Mouse (Mus musculus): ENCODE measurements around the gene Mylk4. TPM values are rescaled to one million over a fixed set of nuclear protein-coding genes. Genes with fewer than 3 reads are reported as not detected.

The Mylk4 gene
- polyA plus RNA-seq, 1 experiment from 2014 or later = 0.79 TPM

DNA sequence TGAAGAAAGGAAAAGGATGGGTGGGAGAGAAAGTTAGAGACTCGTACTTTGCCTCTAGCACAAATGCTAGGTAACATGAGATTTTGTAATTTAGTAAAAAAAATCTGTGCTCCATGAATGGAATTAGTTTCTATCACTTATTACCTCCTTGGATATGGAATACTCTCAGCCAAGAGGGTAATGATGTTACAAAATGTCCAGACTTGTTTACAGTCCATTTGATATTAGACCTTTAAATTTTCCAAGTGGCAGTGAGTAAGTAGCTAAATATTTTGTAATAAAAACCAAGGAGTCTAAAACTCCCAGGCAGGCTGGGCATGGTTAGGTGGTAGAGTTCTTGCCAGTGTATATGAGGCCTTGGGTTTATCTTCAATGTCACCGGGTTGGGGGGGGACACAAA lies 3.8 kb upstream of the Mylk4 start:
- Histone ChIP-seq H3K36me3 (no peaks in the 10 kb centered on the region), H3K27me3 (replicated peaks) (no peaks in the 10 kb centered on the region), H3K4me1 (no peaks in the 10 kb centered on the region), H3K9ac (no peak overlapping the region), H3K9me3 (no peaks in the 10 kb centered on the region), H3K4me2 (replicated peaks) (no peak overlapping the region), H3K4me3 (no peak overlapping the region), H3K27ac (no peak overlapping the region)
- WGBS = 85% methylated on average over 2 of the region's 2 CpGs
- no peak for ATAC-seq (ENCODE audit: low FRiP score, low read depth)

DNA sequence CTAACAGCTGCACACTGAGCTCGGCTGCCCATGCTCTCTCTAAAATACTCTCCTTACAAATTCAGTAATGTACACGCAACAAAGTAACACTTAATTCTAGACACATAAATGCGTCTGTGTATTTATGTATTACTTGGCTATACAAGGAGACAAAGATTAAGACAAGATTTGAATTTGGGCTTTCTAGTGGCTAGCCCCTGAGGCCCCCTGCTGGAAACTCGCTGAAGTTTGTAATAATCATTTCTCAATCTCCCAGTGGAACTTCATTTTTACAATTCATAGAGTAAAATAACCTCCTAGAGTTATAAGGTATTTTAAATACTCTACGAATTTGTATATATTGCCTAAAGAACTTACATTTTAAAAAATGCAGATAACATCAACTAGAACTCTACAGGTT lies 699 bp downstream of the Mylk4 start:
- Histone ChIP-seq H3K4me1 (no peaks in the 10 kb centered on the region), H3K9me3 (no peaks in the 10 kb centered on the region), H3K36me3 (no peaks in the 10 kb centered on the region), H3K4me2 (replicated peaks) (no peak overlapping the region), H3K4me3 (no peak overlapping the region), H3K27me3 (replicated peaks) (no peaks in the 10 kb centered on the region), H3K9ac (no peak overlapping the region), H3K27ac (no peak overlapping the region)
- no peak for ATAC-seq (ENCODE audit: low FRiP score, low read depth)
- WGBS = 72% methylated on average over 5 of the region's 5 CpGs

DNA sequence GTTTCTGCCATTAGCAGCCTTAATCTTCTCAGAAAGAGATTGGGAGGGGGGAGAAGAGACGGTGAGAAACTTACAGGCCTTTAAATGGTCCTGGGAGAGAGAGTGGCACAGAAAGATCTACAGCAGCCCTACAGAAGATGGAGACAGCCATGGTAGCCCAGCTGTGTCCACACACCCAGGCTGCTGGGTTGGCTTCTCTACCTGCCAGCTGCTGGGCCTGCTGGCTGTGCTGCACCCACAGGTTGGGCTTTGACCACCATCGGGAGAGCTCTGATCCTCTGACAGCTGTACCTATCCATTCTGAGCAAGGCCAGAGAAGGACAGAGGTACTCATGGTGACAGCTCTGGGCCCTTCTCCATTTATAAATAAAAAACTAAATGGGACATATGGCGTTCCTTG lies 4.9 kb downstream of the Mylk4 start:
- Histone ChIP-seq H3K27me3 (replicated peaks) (no peaks in the 10 kb centered on the region), H3K9ac (no peak overlapping the region), H3K4me2 (replicated peaks) (no peak overlapping the region), H3K9me3 (no peaks in the 10 kb centered on the region), H3K4me3 (no peak overlapping the region), H3K27ac (no peak overlapping the region), H3K36me3 (no peaks in the 10 kb centered on the region), H3K4me1 (no peaks in the 10 kb centered on the region)
- WGBS = 74% methylated on average over 3 of the region's 3 CpGs
- no peak for ATAC-seq (ENCODE audit: low FRiP score, low read depth)

DNA sequence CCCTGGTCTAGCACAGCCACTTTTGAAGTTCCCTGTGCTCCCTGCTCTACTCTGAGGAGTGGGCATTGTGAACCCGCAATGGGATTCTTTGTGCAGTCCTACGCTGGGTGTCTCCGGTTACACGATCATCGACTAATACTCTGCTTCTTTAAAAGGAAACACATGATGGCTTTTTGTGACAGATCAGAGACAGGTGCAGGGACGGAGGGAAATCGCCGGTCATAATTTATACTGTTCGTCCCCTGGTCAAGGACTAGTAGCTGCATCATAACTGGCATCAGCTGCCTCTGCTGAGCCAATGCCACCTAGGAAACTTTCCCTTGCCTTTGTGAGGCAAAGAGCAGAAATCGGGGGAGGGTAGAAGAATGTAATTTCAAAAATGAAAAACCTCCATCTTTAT lies 7.4 kb downstream of the Mylk4 start:
- H3K27ac ChIP-seq = no peak overlapping the region
- 87% methylated on average over 10 of the region's 10 CpGs for WGBS
- no peak for ATAC-seq (ENCODE audit: low FRiP score, low read depth)
- H3K9me3 ChIP-seq = no peaks in the 10 kb centered on the region
- H3K4me3 ChIP-seq = no peak overlapping the region
- H3K4me1 ChIP-seq = no peaks in the 10 kb centered on the region
- no peak overlapping the region for H3K9ac ChIP-seq
- H3K36me3 ChIP-seq = no peaks in the 10 kb centered on the region
- no peak overlapping the region for H3K4me2 ChIP-seq (replicated peaks)
- H3K27me3 ChIP-seq (replicated peaks) = no peaks in the 10 kb centered on the region

DNA sequence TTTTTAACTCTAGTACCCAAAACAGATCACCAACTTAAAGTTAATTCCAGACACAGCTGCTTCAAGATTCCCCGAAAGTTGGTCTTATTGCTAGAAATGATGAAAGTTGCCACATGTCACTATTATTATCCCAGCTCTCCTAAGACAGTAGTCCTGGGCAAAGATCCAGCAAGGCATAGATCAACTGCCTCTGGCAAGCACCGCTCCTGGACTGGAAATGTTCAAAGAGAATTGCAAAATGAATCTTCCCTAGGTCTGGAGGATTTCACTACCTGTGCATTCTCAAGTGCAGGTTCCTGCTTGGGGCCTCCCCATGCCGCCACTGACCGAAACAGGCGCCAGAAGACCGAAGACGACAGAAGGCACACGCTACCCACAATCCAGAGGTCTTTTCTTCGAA lies 7.9 kb downstream of the Mylk4 start:
- ATAC-seq (ENCODE audit: low FRiP score, low read depth) = no peak
- no peaks in the 10 kb centered on the region for H3K27me3 ChIP-seq (replicated peaks)
- no peaks in the 10 kb centered on the region for H3K36me3 ChIP-seq
- H3K4me2 ChIP-seq (replicated peaks) = no peak overlapping the region
- H3K27ac ChIP-seq = no peak overlapping the region
- H3K4me3 ChIP-seq = no peak overlapping the region
- no peaks in the 10 kb centered on the region for H3K4me1 ChIP-seq
- H3K9ac ChIP-seq = no peak overlapping the region
- no peaks in the 10 kb centered on the region for H3K9me3 ChIP-seq
- WGBS = 94% methylated on average over 9 of the region's 9 CpGs

DNA sequence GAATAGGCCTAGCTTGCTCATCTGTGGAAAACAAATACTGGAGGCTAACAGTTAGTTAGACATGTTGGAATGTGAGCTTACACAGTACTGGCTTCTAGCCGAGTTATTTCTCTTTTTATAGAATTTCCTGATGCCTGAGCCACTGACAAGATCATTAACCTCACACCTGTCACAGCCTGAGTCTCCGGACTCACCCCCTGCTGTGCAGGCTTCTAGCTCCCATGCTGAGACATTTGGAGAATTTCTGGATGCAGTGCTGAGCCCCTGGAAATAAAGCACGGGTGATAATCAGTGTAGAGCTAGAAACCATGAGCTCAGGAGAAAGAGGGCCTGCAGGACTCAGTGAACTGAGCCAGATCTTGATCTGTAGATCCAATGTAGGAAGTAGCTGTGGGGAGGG lies 13.8 kb downstream of the Mylk4 start:
- no peak for ATAC-seq (ENCODE audit: low FRiP score, low read depth)
- Histone ChIP-seq H3K4me2 (replicated peaks) (no peak overlapping the region), H3K9me3 (no peaks in the 10 kb centered on the region), H3K9ac (no peak overlapping the region), H3K27ac (no peak overlapping the region), H3K36me3 (no peaks in the 10 kb centered on the region), H3K4me1 (no peaks in the 10 kb centered on the region), H3K4me3 (no peak overlapping the region), H3K27me3 (replicated peaks) (no peaks in the 10 kb centered on the region)
- 19% methylated on average over 3 of the region's 3 CpGs for WGBS

DNA sequence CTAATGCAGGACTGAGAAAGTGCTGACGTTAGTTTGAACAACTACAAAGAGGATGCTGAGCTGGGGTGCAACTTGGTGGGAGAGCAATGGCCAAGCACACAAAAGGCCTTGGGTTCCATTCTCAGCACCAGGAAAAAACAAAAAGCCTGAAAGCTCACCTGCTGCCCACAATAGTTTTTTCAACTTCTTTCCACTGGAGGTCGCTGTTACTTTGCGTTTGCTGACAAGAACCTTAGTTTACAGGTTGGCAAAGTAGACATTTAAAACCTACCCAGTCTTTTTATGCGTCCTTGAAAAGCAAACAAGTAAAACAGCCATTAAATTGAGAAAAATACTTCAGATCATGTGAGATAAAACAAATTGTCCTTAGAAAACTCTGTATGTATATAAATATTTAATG lies 15.7 kb downstream of the Mylk4 start:
- Histone ChIP-seq H3K9me3 (no peaks in the 10 kb centered on the region), H3K36me3 (no peaks in the 10 kb centered on the region), H3K4me2 (replicated peaks) (no peak overlapping the region), H3K4me3 (no peak overlapping the region), H3K27ac (no peak overlapping the region), H3K9ac (no peak overlapping the region), H3K4me1 (no peaks in the 10 kb centered on the region), H3K27me3 (replicated peaks) (no peaks in the 10 kb centered on the region)
- no peak for ATAC-seq (ENCODE audit: low FRiP score, low read depth)
- 11% methylated on average over 4 of the region's 4 CpGs for WGBS

DNA sequence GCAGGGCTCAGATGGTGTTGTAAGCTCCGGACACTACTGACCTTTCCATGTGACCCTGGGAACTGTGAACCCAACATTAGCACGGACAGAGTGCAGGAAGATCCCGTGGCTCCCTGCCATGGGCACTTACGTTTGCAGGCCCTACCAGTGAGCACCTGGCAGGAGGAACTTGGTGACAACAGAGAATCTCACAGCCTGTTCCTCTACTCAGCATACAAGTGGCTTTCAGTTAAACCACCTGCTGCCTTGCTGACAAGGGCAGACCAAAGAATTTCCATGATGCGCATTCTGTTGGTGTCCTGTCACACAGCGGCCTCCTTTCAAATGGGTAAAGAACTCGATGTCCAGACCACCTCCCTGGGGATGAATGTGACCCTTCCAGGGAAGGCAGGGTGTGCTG lies 19.3 kb downstream of the Mylk4 start:
- Histone ChIP-seq H3K4me3 (no peak overlapping the region), H3K9me3 (no peaks in the 10 kb centered on the region), H3K36me3 (no peaks in the 10 kb centered on the region), H3K4me1 (no peaks in the 10 kb centered on the region), H3K27ac (no peak overlapping the region), H3K9ac (no peak overlapping the region), H3K27me3 (replicated peaks) (no peaks in the 10 kb centered on the region), H3K4me2 (replicated peaks) (no peak overlapping the region)
- no peak for ATAC-seq (ENCODE audit: low FRiP score, low read depth)
- 41% methylated on average over 7 of the region's 7 CpGs for WGBS

DNA sequence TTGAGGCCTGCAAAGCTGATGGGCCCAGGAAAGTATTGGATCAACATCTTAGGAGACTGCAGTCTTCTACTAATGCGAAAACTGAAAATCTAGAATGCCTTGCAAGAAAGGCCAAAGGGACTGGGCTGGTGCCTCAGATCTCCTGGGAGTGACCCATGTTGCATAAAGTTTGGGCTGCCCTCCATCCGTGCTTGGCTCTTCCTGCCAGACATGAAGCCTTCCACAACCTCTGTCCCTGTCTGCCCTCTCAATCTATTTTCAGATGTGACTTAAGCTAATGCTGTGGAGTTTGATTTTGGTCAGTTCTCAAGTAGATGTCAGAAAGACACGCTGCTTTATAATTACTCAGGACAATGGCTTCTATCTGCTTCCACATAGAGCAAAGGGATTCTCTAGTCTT lies 20.6 kb downstream of the Mylk4 start:
- ATAC-seq (ENCODE audit: low FRiP score, low read depth) = no peak
- H3K36me3 ChIP-seq = no peaks in the 10 kb centered on the region
- no peaks in the 10 kb centered on the region for H3K27me3 ChIP-seq (replicated peaks)
- H3K27ac ChIP-seq = no peak overlapping the region
- no peak overlapping the region for H3K4me2 ChIP-seq (replicated peaks)
- WGBS = 91% methylated on average over 3 of the region's 3 CpGs
- H3K4me1 ChIP-seq = no peaks in the 10 kb centered on the region
- no peaks in the 10 kb centered on the region for H3K9me3 ChIP-seq
- H3K9ac ChIP-seq = no peak overlapping the region
- no peak overlapping the region for H3K4me3 ChIP-seq

DNA sequence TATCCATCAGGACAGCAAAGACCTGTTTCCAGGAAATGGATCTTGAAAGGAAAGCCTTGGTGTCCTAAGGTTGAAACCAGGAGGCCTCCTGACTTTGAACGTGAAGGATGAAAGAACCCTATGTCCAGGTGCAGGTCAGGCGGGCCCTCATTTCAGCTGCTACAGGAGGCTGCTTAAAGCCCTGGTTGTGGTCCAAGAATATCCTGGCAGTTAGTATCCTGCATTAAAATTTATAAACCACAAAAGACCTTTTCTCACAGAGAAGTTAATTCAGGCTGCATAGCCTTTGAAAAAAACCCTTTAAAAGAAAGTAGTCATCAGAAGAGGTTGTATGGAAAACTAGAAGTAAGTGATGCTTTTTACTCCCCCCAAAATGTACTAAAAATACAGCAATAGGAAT lies 23.0 kb downstream of the Mylk4 start:
- ATAC-seq (ENCODE audit: low FRiP score, low read depth) = no peak
- WGBS = 86% methylated on average over 2 of the region's 2 CpGs
- Histone ChIP-seq H3K4me2 (replicated peaks) (no peak overlapping the region), H3K9ac (no peak overlapping the region), H3K36me3 (no peaks in the 10 kb centered on the region), H3K4me3 (no peak overlapping the region), H3K4me1 (no peaks in the 10 kb centered on the region), H3K27me3 (replicated peaks) (no peaks in the 10 kb centered on the region), H3K9me3 (no peaks in the 10 kb centered on the region), H3K27ac (no peak overlapping the region)

DNA sequence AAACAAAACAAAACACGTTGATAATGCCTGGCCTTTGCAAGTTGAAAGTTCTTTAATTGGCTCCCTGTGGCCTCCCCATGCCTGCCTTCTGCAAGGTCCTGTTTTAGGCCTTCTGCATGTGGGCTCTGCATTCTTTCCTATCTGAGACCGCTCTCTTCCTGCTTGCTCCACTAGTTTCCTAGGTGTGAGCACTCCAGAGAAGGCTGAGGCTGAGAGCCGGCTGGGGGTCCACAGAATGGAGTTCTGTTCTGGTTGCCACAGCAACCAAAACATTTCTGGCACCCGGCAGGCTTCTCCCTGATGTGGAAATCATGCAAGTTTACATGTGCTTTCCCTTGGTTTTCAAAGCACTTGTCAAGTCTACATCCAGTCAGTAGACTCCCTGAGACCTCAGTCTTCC lies 24.7 kb downstream of the Mylk4 start:
- 24% methylated on average over 4 of the region's 4 CpGs for WGBS
- Histone ChIP-seq H3K4me2 (replicated peaks) (no peak overlapping the region), H3K27ac (no peak overlapping the region), H3K9me3 (no peaks in the 10 kb centered on the region), H3K27me3 (replicated peaks) (no peaks in the 10 kb centered on the region), H3K36me3 (no peaks in the 10 kb centered on the region), H3K4me3 (no peak overlapping the region), H3K9ac (no peak overlapping the region), H3K4me1 (no peaks in the 10 kb centered on the region)
- no peak for ATAC-seq (ENCODE audit: low FRiP score, low read depth)

DNA sequence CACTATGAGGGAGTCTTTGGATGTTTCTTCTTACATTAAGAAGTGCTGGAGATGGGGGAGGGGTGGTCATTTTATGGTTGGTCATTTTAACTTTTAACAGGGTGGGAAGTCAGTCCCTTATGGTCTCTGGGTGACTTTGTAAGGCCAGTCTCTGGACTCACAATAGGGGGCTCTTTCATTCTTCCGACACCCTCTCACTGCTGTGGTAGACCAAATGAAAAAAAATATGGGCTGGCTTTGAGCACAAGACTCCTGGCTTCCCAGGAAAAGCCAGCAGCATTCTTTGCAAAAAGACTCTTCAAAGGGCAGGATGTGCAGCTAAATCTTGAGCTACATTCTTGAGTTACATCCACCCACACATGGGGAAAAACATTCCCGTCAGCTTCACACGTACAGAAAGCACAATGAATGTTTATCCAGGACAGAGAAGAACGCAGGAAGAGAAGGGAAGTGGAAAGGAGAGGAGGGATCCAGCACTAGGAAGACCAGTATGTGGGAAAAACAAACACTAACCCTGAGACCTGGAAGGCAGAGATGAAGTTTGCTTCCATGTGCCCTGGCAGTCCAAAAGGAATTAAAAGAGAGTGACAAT lies 31.6 kb downstream of the Mylk4 start:
- WGBS = 37% methylated on average over 4 of the region's 4 CpGs

DNA sequence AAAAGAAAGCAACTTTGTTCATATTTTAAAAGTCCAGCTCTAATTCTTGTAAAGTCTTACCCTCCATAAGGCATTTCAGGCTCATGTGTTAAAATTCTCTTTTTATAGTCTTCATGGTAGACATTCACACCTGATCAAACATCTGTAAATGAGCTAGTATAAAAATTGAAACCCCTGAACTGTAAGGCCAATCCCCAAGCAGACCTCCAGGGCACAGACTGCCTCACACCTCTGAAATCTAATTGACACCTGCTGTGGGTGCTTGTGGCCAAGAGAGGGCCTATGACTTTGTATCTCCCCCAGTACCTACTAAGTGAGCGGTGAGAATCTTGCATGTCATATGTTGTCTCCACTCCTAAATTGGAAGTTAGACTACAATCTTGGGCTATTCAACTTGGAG lies 33.2 kb downstream of the Mylk4 start:
- Histone ChIP-seq H3K36me3 (no peaks in the 10 kb centered on the region), H3K9ac (no peak overlapping the region), H3K4me1 (no peaks in the 10 kb centered on the region), H3K27ac (no peak overlapping the region), H3K9me3 (no peaks in the 10 kb centered on the region), H3K27me3 (replicated peaks) (no peaks in the 10 kb centered on the region), H3K4me2 (replicated peaks) (no peak overlapping the region), H3K4me3 (no peak overlapping the region)
- 91% methylated on average over 1 of the region's 1 CpGs for WGBS
- no peak for ATAC-seq (ENCODE audit: low FRiP score, low read depth)

More for the DNA sequence above, 31.6 kb downstream of the Mylk4 start:
- H3K27me3 ChIP-seq (replicated peaks) = no peaks in the 10 kb centered on the region
- no peak overlapping the region for H3K4me3 ChIP-seq
- ATAC-seq (ENCODE audit: low FRiP score, low read depth) = no peak
- no peak overlapping the region for H3K4me2 ChIP-seq (replicated peaks)
- H3K9me3 ChIP-seq = no peaks in the 10 kb centered on the region
- H3K9ac ChIP-seq = no peak overlapping the region
- H3K36me3 ChIP-seq = no peaks in the 10 kb centered on the region
- H3K27ac ChIP-seq = no peak overlapping the region
- no peaks in the 10 kb centered on the region for H3K4me1 ChIP-seq
